Mouse (Mus musculus): ENCODE data around the gene Mettl13. TPM values are rescaled to one million over a fixed set of nuclear protein-coding genes. Genes with fewer than 3 reads are reported as not detected.

The Mettl13 gene
- 5.9 and 7.2 TPM in 2 replicates for polyA plus RNA-seq (2015; fragmentation: Nextera tagmentation; extraction: Ambion mirVana)

- Histone ChIP-seq H3K4me1 (ENCODE audit: insufficient read depth) (peaks cover 11% of the 10 kb centered on the region), H3K27me3 (ENCODE audit: insufficient read depth, low read length) (no peaks in the 10 kb centered on the region), H3K4me2 (ENCODE audit: low read depth, low read length) (peak within 1 kb of the TSS; percentile 100), H3K4me3 (ENCODE audit: low read depth, low read length) (peak within 1 kb of the TSS; percentile 79), H3K9ac (replicated peaks) (peak within 1 kb of the TSS; percentile 84), H3K27ac (ENCODE audit: low read depth) (peak within 1 kb of the TSS; percentile 70), H3K9me3 (ENCODE audit: low read length) (no peaks in the 10 kb centered on the region), H3K36me3 (replicated peaks; ENCODE audit: insufficient read depth, low read length) (peaks cover 17% of the 10 kb centered on the region)
- WGBS (ENCODE audit: insufficient replicate concordance), result under 1% methylated on average over 52 of the region's 52 CpGs
- TF ChIP-seq EP300 (IDR thresholded peaks at IDR 0.05; ENCODE audit: low read depth), result no peak
- no peak for TF ChIP-seq CTCF (IDR thresholded peaks at IDR 0.05; ENCODE audit: low read depth)
- DNase-seq, result peak; percentile 96
- ATAC-seq, result peak; percentile 99
Observed at GRCm38 (mm10) chr1:162548016-162548916, at the start of gene Mettl13. TSS of gene Mettl13 (minus strand) at chr1:162548551.

DNA sequence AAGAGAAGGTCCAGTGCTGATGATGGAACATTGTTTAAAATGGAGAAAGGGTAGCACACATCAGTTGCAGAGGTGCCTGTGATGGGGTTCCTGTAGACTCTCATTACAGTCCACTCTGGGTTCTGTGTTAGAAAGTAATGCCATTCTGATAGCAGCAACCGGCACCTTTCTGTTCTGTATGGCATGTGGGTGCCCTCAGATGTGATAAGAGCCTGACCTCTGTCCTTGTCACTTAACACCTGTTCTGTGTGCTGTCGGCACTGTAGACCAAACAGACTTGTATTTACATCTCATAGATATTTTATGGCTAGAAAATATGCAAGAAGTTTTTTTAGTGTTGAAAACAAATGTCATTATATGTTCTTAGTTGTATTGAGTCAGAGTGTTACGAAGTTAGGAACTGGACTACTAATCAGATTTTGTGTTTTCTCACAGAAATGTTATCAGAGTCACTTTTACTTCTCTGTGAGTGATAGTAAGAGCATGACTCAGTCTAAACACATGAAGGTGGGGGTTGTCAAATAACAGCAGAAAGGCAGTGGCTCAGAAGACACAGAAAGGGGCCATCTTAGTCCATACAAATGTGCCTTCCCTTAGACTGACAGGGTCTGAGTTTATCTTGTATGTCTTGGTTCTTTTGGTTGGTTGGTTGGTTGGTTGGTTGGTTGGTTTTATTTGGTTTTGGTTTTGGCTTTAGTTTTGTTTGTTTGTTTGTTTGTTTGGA lies 49.2 kb upstream of the Mettl13 start:
- WGBS (ENCODE audit: insufficient replicate concordance), result 51% methylated on average over 3 of the region's 3 CpGs
- ATAC-seq, result no peak
- no peaks in the 10 kb centered on the region for H3K4me1 ChIP-seq (ENCODE audit: insufficient read depth)
- no peaks in the 10 kb centered on the region for H3K27me3 ChIP-seq (ENCODE audit: insufficient read depth, low read length)
- H3K36me3 ChIP-seq (replicated peaks; ENCODE audit: insufficient read depth, low read length), result peaks cover 28% of the 10 kb centered on the region
- no peak overlapping the region for H3K27ac ChIP-seq (ENCODE audit: low read depth)
- no peak overlapping the region for H3K4me2 ChIP-seq (ENCODE audit: low read depth, low read length)
- no peak overlapping the region for H3K9ac ChIP-seq (replicated peaks)
- TF ChIP-seq CTCF (IDR thresholded peaks at IDR 0.05; ENCODE audit: low read depth) (no peak), EP300 (IDR thresholded peaks at IDR 0.05; ENCODE audit: low read depth) (no peak)
- DNase-seq, result no peak
- H3K9me3 ChIP-seq (ENCODE audit: low read length), result no peaks in the 10 kb centered on the region
- H3K4me3 ChIP-seq (ENCODE audit: low read depth, low read length), result no peak overlapping the region

GRCm38 (mm10) chr1:162590415-162590997 lies 42.2 kb upstream of the Mettl13 start:
- Histone ChIP-seq H3K36me3 (replicated peaks; ENCODE audit: insufficient read depth, low read length) (peaks cover 31% of the 10 kb centered on the region), H3K4me1 (ENCODE audit: insufficient read depth) (no peaks in the 10 kb centered on the region), H3K4me2 (ENCODE audit: low read depth, low read length) (no peak overlapping the region), H3K9ac (replicated peaks) (no peak overlapping the region), H3K27me3 (ENCODE audit: insufficient read depth, low read length) (no peaks in the 10 kb centered on the region), H3K27ac (ENCODE audit: low read depth) (no peak overlapping the region), H3K9me3 (ENCODE audit: low read length) (no peaks in the 10 kb centered on the region), H3K4me3 (ENCODE audit: low read depth, low read length) (no peak overlapping the region)
- 56% methylated on average over 8 of the region's 8 CpGs for WGBS (ENCODE audit: insufficient replicate concordance)
- DNase-seq (no peak), ATAC-seq (no peak)
- TF ChIP-seq EP300 (IDR thresholded peaks at IDR 0.05; ENCODE audit: low read depth), result no peak
- no peak for TF ChIP-seq CTCF (IDR thresholded peaks at IDR 0.05; ENCODE audit: low read depth)

- TF ChIP-seq CTCF (IDR thresholded peaks at IDR 0.05; ENCODE audit: low read depth) (no peak), EP300 (IDR thresholded peaks at IDR 0.05; ENCODE audit: low read depth) (no peak)
- H3K4me3 ChIP-seq (ENCODE audit: low read depth, low read length), result no peak overlapping the region
- no peak overlapping the region for H3K9ac ChIP-seq (replicated peaks)
- no peaks in the 10 kb centered on the region for H3K4me1 ChIP-seq (ENCODE audit: insufficient read depth)
- peaks cover 25% of the 10 kb centered on the region for H3K36me3 ChIP-seq (replicated peaks; ENCODE audit: insufficient read depth, low read length)
- no peaks in the 10 kb centered on the region for H3K9me3 ChIP-seq (ENCODE audit: low read length)
- H3K27me3 ChIP-seq (ENCODE audit: insufficient read depth, low read length), result no peaks in the 10 kb centered on the region
- 46% methylated on average over 9 of the region's 9 CpGs for WGBS (ENCODE audit: insufficient replicate concordance)
- DNase-seq (no peak), ATAC-seq (no peak)
- no peak overlapping the region for H3K4me2 ChIP-seq (ENCODE audit: low read depth, low read length)
- H3K27ac ChIP-seq (ENCODE audit: low read depth), result no peak overlapping the region
Observed at GRCm38 (mm10) chr1:162589443-162589842, 41.1 kb upstream of the Mettl13 start.

DNA sequence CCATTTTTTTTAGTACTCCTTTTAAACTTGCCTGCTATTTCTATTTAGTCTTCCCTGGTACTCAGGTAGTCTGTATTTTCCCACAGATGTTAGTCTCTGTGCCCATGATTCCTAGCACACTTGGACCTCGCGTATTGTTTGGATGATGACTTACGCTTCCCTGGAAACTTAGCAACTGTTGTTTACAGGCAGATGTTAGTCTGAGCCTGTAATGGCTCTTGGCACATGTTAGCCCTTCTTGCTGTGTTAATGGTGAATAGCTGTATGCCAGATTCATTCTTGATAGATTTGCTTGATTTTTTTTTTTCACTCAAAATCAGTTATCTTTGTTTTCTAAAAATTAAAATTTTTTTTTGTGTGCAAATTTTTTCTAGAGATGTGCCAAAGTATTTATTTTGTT lies 40.3 kb upstream of the Mettl13 start:
- DNase-seq (no peak), ATAC-seq (no peak)
- Histone ChIP-seq H3K27ac (ENCODE audit: low read depth) (no peak overlapping the region), H3K27me3 (ENCODE audit: insufficient read depth, low read length) (no peaks in the 10 kb centered on the region), H3K9ac (replicated peaks) (no peak overlapping the region), H3K4me3 (ENCODE audit: low read depth, low read length) (no peak overlapping the region), H3K36me3 (replicated peaks; ENCODE audit: insufficient read depth, low read length) (peaks cover 29% of the 10 kb centered on the region), H3K9me3 (ENCODE audit: low read length) (no peaks in the 10 kb centered on the region), H3K4me1 (ENCODE audit: insufficient read depth) (no peaks in the 10 kb centered on the region), H3K4me2 (ENCODE audit: low read depth, low read length) (no peak overlapping the region)
- 93% methylated on average over 3 of the region's 3 CpGs for WGBS (ENCODE audit: insufficient replicate concordance)
- no peak for TF ChIP-seq EP300 (IDR thresholded peaks at IDR 0.05; ENCODE audit: low read depth)
- no peak for TF ChIP-seq CTCF (IDR thresholded peaks at IDR 0.05; ENCODE audit: low read depth)

DNA sequence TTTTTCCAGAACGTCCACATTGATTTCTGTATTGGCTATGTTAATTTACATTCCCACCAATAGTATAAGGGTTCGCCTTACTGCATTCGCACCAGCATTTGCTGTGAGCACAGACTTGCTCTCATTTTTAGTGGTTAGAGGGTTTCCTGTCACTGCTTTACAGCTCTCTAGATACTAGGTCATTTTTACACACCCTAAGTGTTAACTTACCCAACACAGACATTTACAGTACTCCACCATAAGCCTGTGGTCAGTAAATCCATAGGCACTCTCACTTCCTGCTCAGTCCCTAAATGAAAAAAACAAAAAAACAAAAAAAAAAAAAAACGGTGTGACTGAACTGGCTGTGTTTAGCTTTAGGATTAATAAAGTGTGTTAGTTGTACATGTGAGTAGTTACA lies 37.9 kb upstream of the Mettl13 start:
- no peak overlapping the region for H3K4me3 ChIP-seq (ENCODE audit: low read depth, low read length)
- no peaks in the 10 kb centered on the region for H3K9me3 ChIP-seq (ENCODE audit: low read length)
- no peak overlapping the region for H3K9ac ChIP-seq (replicated peaks)
- WGBS (ENCODE audit: insufficient replicate concordance), result 76% methylated on average over 4 of the region's 4 CpGs
- peaks cover 29% of the 10 kb centered on the region for H3K36me3 ChIP-seq (replicated peaks; ENCODE audit: insufficient read depth, low read length)
- no peak overlapping the region for H3K4me2 ChIP-seq (ENCODE audit: low read depth, low read length)
- no peak for DNase-seq
- no peaks in the 10 kb centered on the region for H3K27me3 ChIP-seq (ENCODE audit: insufficient read depth, low read length)
- no peak overlapping the region for H3K27ac ChIP-seq (ENCODE audit: low read depth)
- no peak for ATAC-seq
- TF ChIP-seq CTCF (IDR thresholded peaks at IDR 0.05; ENCODE audit: low read depth) (no peak), EP300 (IDR thresholded peaks at IDR 0.05; ENCODE audit: low read depth) (no peak)
- H3K4me1 ChIP-seq (ENCODE audit: insufficient read depth), result no peaks in the 10 kb centered on the region
